Mouse (Mus musculus) A20 (cell line): ENCODE results near the gene 4921517D22Rik.
A peak's percentile ranks its signal among the peaks of the same experiment; 100 is the strongest.

Experiments used
- DNase-seq: peaks from one replicate; pipeline ENCODE4 v3.0.0-alpha.2; 2011; ENCODE audit warnings: low read depth, low spot score

Gene 4921517D22Rik

GRCm38 (mm10) chr13:59691478-59691877 is 2.4 kb downstream of the 4921517D22Rik start:
- DNase-seq, result no peak

- DNase-seq, result no peak
Observed at GRCm38 (mm10) chr13:59690576-59690975, 3.3 kb downstream of the 4921517D22Rik start.

- DNase-seq, result no peak
Observed at GRCm38 (mm10) chr13:59689843-59690242, 4.1 kb downstream of the 4921517D22Rik start.

GRCm38 (mm10) chr13:59689313-59689712 is 4.6 kb downstream of the 4921517D22Rik start:
- DNase-seq, result no peak

- DNase-seq, result no peak
Observed at GRCm38 (mm10) chr13:59688338-59688770, 5.6 kb downstream of the 4921517D22Rik start.

- peak; percentile 20 for DNase-seq
Observed at GRCm38 (mm10) chr13:59685236-59685635, 8.7 kb downstream of the 4921517D22Rik start.

- DNase-seq, result no peak
Observed at GRCm38 (mm10) chr13:59682629-59683028, 11.3 kb downstream of the 4921517D22Rik start.

- DNase-seq, result no peak
Observed at GRCm38 (mm10) chr13:59679908-59680307, 14.0 kb downstream of the 4921517D22Rik start.

GRCm38 (mm10) chr13:59679306-59679705 is 14.6 kb downstream of the 4921517D22Rik start:
- no peak for DNase-seq

- DNase-seq, result no peak
Observed at GRCm38 (mm10) chr13:59676316-59677229, 17.3 kb downstream of the 4921517D22Rik start.

- no peak for DNase-seq
Observed at GRCm38 (mm10) chr13:59675151-59676011, 18.5 kb downstream of the 4921517D22Rik start, which contains the start of gene Golm1. TSS of gene Golm1 (minus strand) at chr13:59675811.

- DNase-seq, result no peak
Observed at GRCm38 (mm10) chr13:59674761-59675150, 19.2 kb downstream of the 4921517D22Rik start.

- no peak for DNase-seq
Observed at GRCm38 (mm10) chr13:59674215-59674614, 19.7 kb downstream of the 4921517D22Rik start.

- no peak for DNase-seq
Observed at GRCm38 (mm10) chr13:59673597-59673996, 20.3 kb downstream of the 4921517D22Rik start.

- no peak for DNase-seq
Observed at GRCm38 (mm10) chr13:59672248-59672647, 21.7 kb downstream of the 4921517D22Rik start.

GRCm38 (mm10) chr13:59671521-59671920 is 22.4 kb downstream of the 4921517D22Rik start:
- DNase-seq, result no peak

- DNase-seq, result no peak
Observed at GRCm38 (mm10) chr13:59669946-59670345, 24.0 kb downstream of the 4921517D22Rik start.

- no peak for DNase-seq
Observed at GRCm38 (mm10) chr13:59668501-59669093, 25.3 kb downstream of the 4921517D22Rik start.

GRCm38 (mm10) chr13:59667763-59668162 is 26.1 kb downstream of the 4921517D22Rik start:
- no peak for DNase-seq

GRCm38 (mm10) chr13:59663939-59664712 is 29.8 kb downstream of the 4921517D22Rik start:
- no peak for DNase-seq

GRCm38 (mm10) chr13:59661966-59662365 is 31.9 kb downstream of the 4921517D22Rik start:
- no peak for DNase-seq
